Mouse (Mus musculus) adrenal gland, postnatal 36 days (tissue): ENCODE data around the gene Dpf1. TPM values are rescaled to one million over a fixed set of nuclear protein-coding genes. Genes with fewer than 3 reads are reported as not detected.

ENCODE experiments used
- DNase-seq, 2 experiments: peaks; one replicate each; pipeline ENCODE4 v3.0.0; 2021; ENCODE audit warnings: mixed read lengths in 1 of 2
- total RNA-seq, 2 experiments: library from RNA; stranded (reverse); gene quantifications; 2 replicates each; pipeline ENCODE4 v1.2.3; 2021

The Dpf1 gene
- total RNA-seq, 2 experiments from 2014 or later: 2.7 to 3.0 TPM

DNA sequence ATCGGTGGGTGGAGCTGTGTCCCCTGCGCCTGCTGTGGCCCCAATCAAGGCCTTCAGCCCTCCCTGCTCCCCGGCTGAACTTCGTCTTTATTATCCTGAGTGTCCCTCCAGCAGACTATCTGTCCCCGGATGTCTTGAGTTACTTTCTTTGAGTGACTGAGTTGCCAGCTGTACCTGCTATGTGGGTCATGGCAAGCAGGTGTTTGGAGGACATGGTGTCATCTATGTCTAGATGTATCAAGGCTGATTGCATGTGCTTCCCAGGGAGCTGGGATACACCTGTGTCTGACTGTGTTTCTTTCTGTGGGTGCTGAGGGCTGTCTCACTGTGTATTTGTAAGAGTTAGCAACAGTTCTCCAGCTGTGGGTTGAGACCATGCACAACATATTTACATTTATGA is 6.0 kb downstream of the Dpf1 start:
- no peak for DNase-seq

DNA sequence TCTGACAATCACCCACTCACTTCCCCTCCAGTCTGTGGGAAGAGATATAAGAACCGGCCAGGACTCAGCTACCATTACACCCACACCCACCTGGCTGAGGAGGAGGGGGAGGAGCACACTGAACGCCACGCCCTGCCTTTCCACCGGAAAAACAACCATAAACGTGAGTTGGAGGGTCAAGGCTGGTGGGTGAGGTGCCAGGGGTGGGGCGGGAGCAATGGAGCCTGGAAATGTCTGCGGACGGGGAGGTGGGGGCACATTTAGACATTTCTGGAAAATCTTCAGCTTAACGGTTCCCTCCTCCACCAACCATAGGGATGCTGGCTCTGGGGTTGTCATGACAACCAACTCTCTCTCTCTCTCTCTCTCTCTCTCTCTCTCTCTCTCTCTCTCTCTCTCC is 9.3 kb downstream of the Dpf1 start:
- no peak for DNase-seq

DNA sequence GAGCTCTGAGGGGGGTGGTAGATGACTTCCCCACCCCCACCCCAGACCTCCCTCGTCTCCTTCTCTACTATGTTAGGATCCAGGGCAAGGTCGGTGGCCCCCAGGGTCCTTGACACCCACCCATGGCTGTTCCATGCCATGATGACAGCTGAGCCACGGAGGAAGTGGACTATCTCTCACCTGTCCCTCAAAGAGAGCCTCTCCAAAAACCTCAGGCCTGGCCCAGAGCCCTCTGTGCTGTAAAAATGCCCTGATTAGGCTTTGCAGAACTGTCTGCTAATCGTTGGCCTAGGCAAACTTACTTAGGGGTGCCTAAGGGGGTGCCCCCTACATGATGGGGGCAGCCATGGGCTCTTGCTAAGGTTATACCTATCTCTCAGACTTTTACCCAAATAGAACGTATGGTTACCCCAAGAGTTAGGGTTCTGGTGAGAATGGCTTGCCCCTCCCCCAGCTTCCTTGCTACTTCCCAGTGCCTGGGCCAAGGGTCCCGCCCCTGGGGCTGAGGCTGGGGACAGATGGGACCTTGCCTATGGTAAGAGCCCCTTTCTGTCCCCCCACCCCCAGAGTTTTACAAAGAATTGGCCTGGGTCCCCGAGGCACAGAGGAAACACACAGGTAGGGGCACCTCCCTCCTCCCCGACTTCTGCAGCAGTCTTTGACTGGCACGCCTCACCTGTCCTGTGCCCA is 10.0 kb downstream of the Dpf1 start:
- DNase-seq: no peak

DNA sequence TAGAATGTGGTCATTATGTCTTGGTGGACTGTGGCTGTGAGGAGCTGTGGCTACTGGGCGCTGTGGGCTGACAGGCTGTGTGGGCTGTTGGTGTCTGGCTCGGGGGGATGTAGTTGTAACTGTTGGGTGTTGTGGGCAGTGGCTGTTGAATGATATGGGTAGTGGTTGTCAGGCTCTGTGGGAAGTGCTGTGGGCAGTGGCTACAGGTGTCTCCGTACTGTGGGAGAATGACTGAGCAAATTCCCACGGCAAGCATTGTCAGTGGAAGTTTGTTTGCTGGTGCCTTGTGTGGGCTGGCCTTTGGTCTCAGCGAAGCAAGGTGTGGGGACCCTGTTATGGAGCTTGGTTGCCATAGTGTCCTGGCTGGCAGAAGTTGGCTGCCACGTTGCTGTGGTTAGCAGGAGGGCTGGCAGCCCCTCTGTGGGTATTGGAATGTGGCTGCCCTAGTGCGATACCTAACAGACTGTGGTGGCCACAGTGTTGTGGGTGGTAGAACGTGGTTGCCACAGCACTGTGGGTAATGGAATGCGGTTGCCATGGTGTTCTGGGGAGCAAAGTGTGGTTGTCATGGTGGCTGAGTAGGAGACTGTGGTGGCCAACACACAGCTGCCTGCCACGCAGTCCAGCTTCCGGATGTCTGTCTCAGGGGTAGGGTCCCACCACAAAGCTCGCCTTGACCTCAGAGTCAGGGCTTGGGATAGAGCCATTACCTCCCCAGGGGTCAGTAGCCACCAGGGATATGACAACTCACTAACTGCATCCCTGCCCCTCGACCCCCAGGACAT is 11.3 kb downstream of the Dpf1 start:
- no peak for DNase-seq

GRCm38 (mm10) chr7:29316137-29316734 is 12.5 kb downstream of the Dpf1 start:
- DNase-seq: no peak

GRCm38 (mm10) chr7:29316976-29317375 is 13.2 kb downstream of the Dpf1 start:
- peak in 1 of 2 experiments; percentile 21 for DNase-seq

- DNase-seq: no peak
Observed at GRCm38 (mm10) chr7:29317558-29317957, 13.8 kb downstream of the Dpf1 start.

DNA sequence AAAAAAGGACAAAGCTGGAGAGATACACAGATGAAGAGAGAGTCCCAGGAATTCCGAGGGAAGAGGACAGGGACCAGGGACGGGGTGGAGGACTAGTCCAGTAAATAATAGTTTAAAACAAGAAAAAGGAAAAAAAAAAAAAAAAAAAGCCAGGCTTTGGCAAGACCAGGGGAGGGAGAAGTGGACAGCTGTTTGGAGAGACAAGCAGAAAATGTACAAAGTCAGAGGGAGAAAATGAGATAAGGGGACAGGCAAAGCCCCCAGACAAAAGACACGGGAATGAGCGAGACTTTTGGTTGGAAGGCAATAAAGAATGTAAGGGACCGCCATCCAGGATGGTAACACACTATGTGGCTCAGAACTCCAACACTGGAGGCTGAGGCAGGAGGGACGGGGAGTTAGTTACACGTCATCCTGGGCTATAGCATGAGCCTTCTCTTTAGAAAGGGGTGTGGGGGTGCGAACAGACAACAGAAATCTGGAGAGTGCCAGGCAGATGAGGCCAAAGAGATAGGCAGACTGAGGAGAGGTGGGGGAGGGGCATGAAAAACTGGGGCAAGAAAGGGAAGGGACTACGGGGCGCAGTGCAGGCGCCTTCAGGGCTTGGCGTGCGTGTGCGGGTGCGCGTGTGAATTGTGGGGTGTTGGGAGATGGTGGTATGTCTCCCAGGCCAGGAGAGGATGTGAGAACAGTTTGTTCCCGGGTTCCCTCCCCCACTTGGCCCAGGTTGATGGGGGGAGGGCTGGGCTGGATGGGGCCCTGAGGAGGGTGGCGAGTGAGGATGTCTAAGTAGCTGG is 14.6 kb downstream of the Dpf1 start:
- DNase-seq: no peak

- no peak for DNase-seq
Observed at GRCm38 (mm10) chr7:29319337-29320307, 15.9 kb downstream of the Dpf1 start.

- DNase-seq: no peak
Observed at GRCm38 (mm10) chr7:29327087-29327486, 23.3 kb downstream of the Dpf1 start.

- no peak for DNase-seq
Observed at GRCm38 (mm10) chr7:29328984-29329383, 25.2 kb downstream of the Dpf1 start.

GRCm38 (mm10) chr7:29334156-29334555 is 30.4 kb downstream of the Dpf1 start:
- no peak for DNase-seq

- no peak for DNase-seq
Observed at GRCm38 (mm10) chr7:29335276-29335675, 31.5 kb downstream of the Dpf1 start.

DNA sequence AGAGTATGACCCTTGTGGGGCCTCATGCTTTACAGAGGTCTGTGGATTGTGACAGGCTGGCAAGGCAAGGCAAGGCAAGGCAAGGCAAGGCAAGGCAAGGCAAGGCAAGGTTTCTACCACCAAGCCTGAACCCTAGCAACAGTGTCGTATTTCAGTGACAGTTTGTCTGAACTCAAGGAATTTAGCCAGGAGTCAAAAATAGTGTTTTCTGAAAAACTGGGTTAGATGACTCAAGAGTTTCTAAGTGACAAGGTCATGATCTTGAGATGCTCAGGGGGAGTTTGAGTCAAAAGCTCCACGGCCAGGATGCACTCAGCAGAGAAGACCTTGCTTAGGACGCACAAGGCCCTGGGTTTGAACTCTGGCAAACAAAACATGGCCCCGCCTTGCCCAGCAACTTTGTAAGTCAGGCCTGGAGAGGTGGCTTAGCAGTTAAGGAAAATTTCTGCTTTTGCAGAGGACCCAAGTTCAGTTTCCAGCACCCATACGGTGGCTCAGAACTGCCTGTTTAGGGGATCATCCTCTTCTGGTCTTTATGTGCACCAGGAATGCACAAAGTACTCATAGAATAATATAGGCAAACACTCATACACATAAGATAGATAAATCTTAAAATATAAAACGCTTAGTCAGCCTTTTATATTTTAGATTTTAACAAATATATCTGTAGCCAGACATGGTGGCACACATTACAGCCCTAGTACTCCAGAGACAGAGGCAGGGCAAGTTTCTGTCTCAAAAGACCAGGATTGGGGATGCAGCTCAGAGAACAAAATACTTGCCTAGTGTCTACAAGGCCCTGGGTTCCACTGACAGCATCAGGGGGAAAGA is 32.3 kb downstream of the Dpf1 start:
- peak; percentile 35 to 48 for DNase-seq

DNA sequence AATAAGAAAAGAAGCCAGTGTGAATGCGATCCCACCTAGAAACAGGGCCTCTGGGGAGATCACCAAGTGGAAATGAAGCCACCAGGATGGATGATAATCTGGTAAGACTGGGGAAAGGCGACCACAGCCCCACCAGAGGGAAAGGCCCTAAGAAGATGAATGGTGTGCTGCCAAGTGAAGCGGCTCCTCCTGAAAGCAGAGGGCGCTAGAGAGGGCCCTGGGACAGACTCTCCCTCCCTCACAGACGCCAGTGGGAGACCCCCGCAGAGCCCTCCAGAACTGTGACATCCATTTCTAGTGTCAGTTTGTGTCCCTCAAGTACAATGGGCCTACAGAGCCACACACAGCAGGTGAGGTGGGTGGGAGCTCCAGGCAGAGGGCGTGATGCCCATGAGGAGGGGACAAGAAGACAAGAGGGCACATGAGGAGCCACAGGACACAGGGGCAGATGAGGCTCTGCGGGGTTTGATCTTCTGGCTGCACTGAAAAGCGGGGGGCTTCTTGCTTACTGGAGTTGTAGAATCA is 33.1 kb downstream of the Dpf1 start:
- no peak for DNase-seq

GRCm38 (mm10) chr7:29337766-29338165 is 34.0 kb downstream of the Dpf1 start:
- no peak for DNase-seq

DNA sequence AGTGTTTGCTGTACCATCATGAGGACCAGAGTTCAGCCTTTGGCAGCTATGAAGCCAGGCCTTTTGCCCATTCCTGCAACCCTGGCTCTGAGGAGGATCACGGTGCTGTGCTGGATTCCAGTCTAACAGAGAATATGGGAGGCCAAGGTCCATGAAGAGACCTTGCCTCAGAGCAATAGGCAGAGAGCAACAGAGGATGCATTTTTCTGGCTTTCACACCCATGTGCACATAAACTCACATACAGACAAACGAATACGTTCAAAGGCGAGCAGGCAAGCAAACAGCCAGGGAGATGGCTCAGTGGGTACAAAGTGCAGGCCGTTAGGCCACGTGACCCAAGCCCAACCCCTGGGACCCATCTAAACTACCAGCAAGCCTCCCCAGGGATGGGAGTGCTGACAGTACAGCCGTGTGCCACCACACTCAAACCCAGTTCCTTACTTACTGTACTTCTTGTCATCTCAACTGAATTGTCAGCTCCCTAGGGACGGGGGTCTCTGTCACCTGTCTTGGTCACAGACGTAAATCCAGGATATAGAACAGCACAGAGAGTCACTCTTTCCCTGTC is 34.7 kb downstream of the Dpf1 start:
- DNase-seq: no peak

DNA sequence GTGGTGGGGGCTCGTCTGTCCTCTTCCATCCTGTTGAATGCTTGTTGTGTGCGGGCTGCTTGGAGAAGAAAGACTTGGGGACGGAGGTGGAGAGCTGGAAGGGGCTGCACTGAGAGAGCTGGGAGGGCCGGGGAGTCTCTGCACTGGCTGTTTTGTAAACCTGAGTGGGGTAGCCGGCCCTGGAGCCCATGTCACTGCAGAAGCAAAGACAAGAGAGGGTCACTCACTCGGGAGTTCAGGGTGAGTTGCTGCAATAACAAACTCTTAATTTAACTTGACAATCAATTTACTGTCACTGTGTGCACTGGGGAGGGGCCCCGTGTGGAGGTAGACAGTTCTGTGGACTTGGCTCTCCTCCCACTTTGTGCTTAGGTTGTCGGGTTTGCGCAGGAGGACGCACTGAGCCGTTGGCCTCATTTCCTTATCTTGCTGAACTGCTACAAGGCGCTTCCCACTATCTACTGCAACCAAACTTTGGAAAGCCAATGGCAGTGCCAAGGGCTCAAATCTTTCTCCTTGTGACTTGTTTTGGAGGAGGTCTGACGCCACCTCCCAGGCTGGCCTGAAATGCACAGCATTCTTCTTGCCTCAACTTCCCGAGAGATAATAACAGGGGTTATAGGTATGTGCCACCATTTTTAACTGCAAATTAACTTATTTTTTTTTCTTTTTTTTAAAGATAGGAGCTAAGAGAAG is 35.4 kb downstream of the Dpf1 start:
- DNase-seq: peak in 1 of 2 experiments; percentile 42

DNA sequence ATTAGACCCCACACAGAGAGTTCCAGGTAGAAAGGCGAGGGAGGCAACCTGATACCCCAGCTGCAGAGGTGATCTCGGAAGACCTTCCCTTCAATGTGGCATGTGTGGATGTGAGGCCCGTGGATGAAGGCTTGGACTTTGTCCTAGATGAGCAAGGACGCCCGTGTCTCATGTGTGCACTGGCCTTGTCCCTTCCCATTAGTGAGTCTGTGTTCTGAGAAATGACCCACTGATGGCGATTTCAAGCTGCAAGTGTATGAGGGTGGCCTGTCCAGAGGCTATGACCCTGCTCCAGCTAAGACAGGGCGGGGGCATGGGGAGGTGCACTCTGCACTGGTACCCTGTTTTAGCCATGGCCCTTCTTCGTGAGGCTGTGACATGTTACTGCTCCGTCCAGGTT is 36.5 kb downstream of the Dpf1 start:
- peak in 1 of 2 experiments; percentile 42 for DNase-seq
